Mouse (Mus musculus) E14TG2a.4 (cell line): Measurements from ENCODE around the gene Zfp64.

Experiments
- CTCF ChIP-seq: conservative IDR thresholded peaks from 2 replicates; pipeline ENCODE4 v1.5.1; 2014; ENCODE audit warnings: low read length
- NANOG ChIP-seq: IDR thresholded peaks from 2 replicates; pipeline ENCODE4 v1.6.1; 2014; ENCODE audit warnings: borderline replicate concordance, low read length, mixed read lengths
- POU5F1 ChIP-seq: IDR thresholded peaks from 2 replicates; pipeline ENCODE4 v1.6.1; 2014; ENCODE audit warnings: low read length, borderline replicate concordance

DNA sequence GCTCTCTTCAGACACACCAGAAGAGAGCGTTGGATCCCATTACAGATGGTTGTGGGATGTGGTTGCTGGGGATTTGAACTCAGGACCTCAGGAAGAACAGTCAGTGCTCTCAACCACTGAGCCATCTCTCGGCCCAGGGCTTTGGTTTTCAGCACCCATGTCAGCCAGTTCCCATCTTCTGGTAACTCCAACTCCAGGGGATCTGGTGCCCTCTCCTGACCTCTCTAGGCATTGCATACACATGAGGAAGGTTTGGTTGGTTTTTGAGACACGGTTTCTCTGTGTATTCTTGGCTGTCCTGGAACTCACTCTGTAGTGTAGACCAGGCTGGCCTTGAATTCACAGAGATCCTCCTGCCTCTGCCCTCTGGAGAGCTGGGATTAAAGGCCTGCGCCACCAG is 77.2 kb downstream of the Zfp64 start:
- TF ChIP-seq CTCF = peak; percentile 57
- no peak for TF ChIP-seq POU5F1
- TF ChIP-seq NANOG = no peak
